Mouse (Mus musculus) MEL (cell line): ENCODE data around the gene Slc22a1. TPM values are rescaled to one million over a fixed set of nuclear protein-coding genes. Genes with fewer than 3 reads are reported as not detected.

Experiments used
- DNase-seq: peaks from one replicate; pipeline ENCODE4 v3.0.0; 2011; ENCODE audit warnings: low read depth, low spot score
- H3K27ac ChIP-seq: 2 replicates; pipeline ENCODE4 v1.5.1; 2012; ENCODE audit warnings: low read depth, mild to moderate bottlenecking, control low read depth, low read length, moderate library complexity; ENCODE audit not compliant: control insufficient read depth
- H3K27me3 ChIP-seq, 2 experiments: fragments of 150-350 bp in 1 of 2; sonication (generic) in 1 of 2; 2 replicates each; pipeline ENCODE4 v1.6.1; 2012; ENCODE audit warnings: low read length in 2 of 2, mild to moderate bottlenecking in 2 of 2, improper control_type of control experiment in 1 of 2, moderate library complexity in 1 of 2; ENCODE audit not compliant: insufficient read depth in 2 of 2, control insufficient read depth in 1 of 2
- H3K36me3 ChIP-seq, 2 experiments: 2 replicates each; pipeline ENCODE4 v1.6.1; 2012 to 2014; ENCODE audit warnings: low read length in 2 of 2, improper control_type of control experiment in 1 of 2, inconsistent platforms in 1 of 2, mild to moderate bottlenecking in 1 of 2; ENCODE audit not compliant: insufficient read depth in 2 of 2, control insufficient read depth in 1 of 2
- H3K4me1 ChIP-seq, 2 experiments: fragments of 150-350 bp in 1 of 2; sonication (generic) in 1 of 2; 2 replicates each; pipeline ENCODE4 v1.6.1; 2012; ENCODE audit warnings: low read length in 2 of 2, improper control_type of control experiment in 1 of 2, mild to moderate bottlenecking in 1 of 2; ENCODE audit not compliant: insufficient read depth in 2 of 2, control insufficient read depth in 1 of 2
- H3K4me3 ChIP-seq, 2 experiments: fragments of 150-350 bp in 1 of 2; sonication (generic) in 1 of 2; 2 replicates each; pipeline ENCODE4 v1.5.1; 2012; ENCODE audit warnings: low read depth in 2 of 2, low read length in 2 of 2, mild to moderate bottlenecking in 2 of 2, moderate library complexity in 2 of 2, control low read depth in 1 of 2, improper control_type of control experiment in 1 of 2; ENCODE audit not compliant: control insufficient read depth in 1 of 2, insufficient read depth in 1 of 2
- H3K79me2 ChIP-seq: 2 replicates; pipeline ENCODE4 v1.6.1; 2012; ENCODE audit warnings: mild to moderate bottlenecking, low read length, moderate library complexity; ENCODE audit not compliant: control insufficient read depth, poor library complexity, insufficient read depth
- H3K9ac ChIP-seq: 2 replicates; pipeline ENCODE4 v1.6.1; 2012; ENCODE audit warnings: low read depth, mild to moderate bottlenecking, control low read depth, low read length, moderate library complexity; ENCODE audit not compliant: control insufficient read depth, poor library complexity, severe bottlenecking
- H3K9me3 ChIP-seq: fragments of 150-350 bp; sonication (generic); replicated peaks from 2 replicates; pipeline ENCODE4 v1.6.1; 2012; ENCODE audit warnings: mild to moderate bottlenecking, low read length, improper control_type of control experiment, moderate library complexity; ENCODE audit not compliant: insufficient read depth
- BHLHE40 ChIP-seq: IDR thresholded peaks from 2 replicates; pipeline ENCODE4 v1.6.1; 2012; ENCODE audit warnings: low read depth, mild to moderate bottlenecking, inconsistent platforms, low read length, improper control_type of control experiment, borderline replicate concordance
- ETS1 ChIP-seq: IDR thresholded peaks from 2 replicates; pipeline ENCODE4 v1.6.1; 2012; ENCODE audit warnings: low read depth, mild to moderate bottlenecking, inconsistent platforms, low read length, improper control_type of control experiment, moderate library complexity
- MEF2A ChIP-seq: IDR thresholded peaks from 2 replicates; pipeline ENCODE4 v1.6.1; 2014; ENCODE audit warnings: low read depth, mild to moderate bottlenecking, inconsistent platforms, low read length, improper control_type of control experiment; ENCODE audit not compliant: poor library complexity, insufficient replicate concordance, severe bottlenecking; ENCODE audit errors: extremely low read depth
- NELFE ChIP-seq: IDR thresholded peaks from 2 replicates; pipeline ENCODE4 v1.6.1; 2011; ENCODE audit warnings: low read depth, low read length, improper control_type of control experiment
- NRF1 ChIP-seq: IDR thresholded peaks from 2 replicates; pipeline ENCODE4 v1.6.1; 2014; ENCODE audit warnings: low read depth, mild to moderate bottlenecking, inconsistent platforms, low read length, improper control_type of control experiment, moderate library complexity; ENCODE audit not compliant: poor library complexity, insufficient read depth, severe bottlenecking
- POLR2A ChIP-seq, 2 experiments: IDR thresholded peaks; 2 replicates each; pipeline ENCODE4 v1.6.1; 2011 to 2012; ENCODE audit warnings: low read length in 2 of 2, mild to moderate bottlenecking in 2 of 2, control low read depth in 1 of 2, improper control_type of control experiment in 1 of 2, low read depth in 1 of 2, moderate library complexity in 1 of 2; ENCODE audit not compliant: control insufficient read depth in 1 of 2, insufficient read depth in 1 of 2, poor library complexity in 1 of 2
- POLR2AphosphoS5 ChIP-seq: IDR thresholded peaks from 2 replicates; pipeline ENCODE4 v1.6.1; 2012; ENCODE audit warnings: low read depth, borderline replicate concordance, mild to moderate bottlenecking, inconsistent platforms, low read length, moderate library complexity, mixed read lengths
- RAD21 ChIP-seq: IDR thresholded peaks from 2 replicates; pipeline ENCODE4 v1.6.1; 2011; ENCODE audit warnings: mild to moderate bottlenecking, low read depth, low read length, improper control_type of control experiment
- SMC3 ChIP-seq: IDR thresholded peaks from 2 replicates; pipeline ENCODE4 v1.6.1; 2011; ENCODE audit warnings: low read depth, low read length, improper control_type of control experiment
- TAL1 ChIP-seq: IDR thresholded peaks from 2 replicates; pipeline ENCODE4 v1.6.1; 2012; ENCODE audit warnings: mild to moderate bottlenecking, inconsistent platforms, low read length, moderate library complexity, mixed read lengths
- TBP ChIP-seq: IDR thresholded peaks from 2 replicates; pipeline ENCODE4 v1.8.0; 2011; ENCODE audit warnings: low read depth, low read length, improper control_type of control experiment
- TCF12 ChIP-seq: IDR thresholded peaks from 2 replicates; pipeline ENCODE4 v1.6.1; 2014; ENCODE audit warnings: low read depth, mild to moderate bottlenecking, inconsistent platforms, low read length, improper control_type of control experiment, moderate library complexity
- USF1 ChIP-seq: IDR thresholded peaks from 2 replicates; pipeline ENCODE4 v1.6.1; 2014; ENCODE audit warnings: low read depth, mild to moderate bottlenecking, inconsistent platforms, low read length, improper control_type of control experiment, moderate library complexity
- ZC3H11A ChIP-seq: IDR thresholded peaks from 2 replicates; pipeline ENCODE4 v1.6.1; 2012; ENCODE audit warnings: low read depth, mild to moderate bottlenecking, inconsistent platforms, low read length, improper control_type of control experiment
- ZKSCAN1 ChIP-seq: IDR thresholded peaks from 2 replicates; pipeline ENCODE4 v1.6.1; 2012; ENCODE audit warnings: low read depth, mild to moderate bottlenecking, inconsistent platforms, low read length, improper control_type of control experiment, moderate library complexity
- polyA plus RNA-seq, 2 experiments: library from polyadenylated mRNA; stranded (reverse) in 1 of 2; unstranded in 1 of 2; fragments of >175 nt in 1 of 2; fragments of >200 nt in 1 of 2; gene quantifications; 2 replicates each; pipeline versions ENCODE4 v1.2.1 to v1.2.4; 2012; ENCODE audit warnings: low replicate concordance in 2 of 2, low read depth in 1 of 2; ENCODE audit not compliant: insufficient read length in 2 of 2, insufficient read depth in 1 of 2, missing spikeins in 1 of 2
- total RNA-seq: library from RNA; depleted of rRNA; stranded (reverse); fragments of 300-350 nt; gene quantifications from 2 replicates; pipeline ENCODE4 v1.2.3, GENCODE M21; 2012

Gene Slc22a1
- total and polyA plus RNA-seq, 3 experiments: not detected

- H3K36me3 ChIP-seq: no peaks in the 10 kb centered on the region
- TF ChIP-seq USF1 (no peak), ZC3H11A (0 out of 2 replicates have a peak, but pooled peaks have one; percentile 6), RAD21 (peak; percentile 6; the same call in 1 of the 2 replicates), SMC3 (peak; percentile 30; the same call in 1 of the 2 replicates)
- TF ChIP-seq, all 39 proteins: peak for 3
- H3K4me1 ChIP-seq: no peaks in the 10 kb centered on the region
- no peaks in the 10 kb centered on the region for H3K9me3 ChIP-seq
- no peak overlapping the region for H3K27ac ChIP-seq
- H3K4me3 ChIP-seq: no peak overlapping the region
- no peaks in the 10 kb centered on the region for H3K27me3 ChIP-seq
- no peak overlapping the region for H3K9ac ChIP-seq
- no peaks in the 10 kb centered on the region for H3K79me2 ChIP-seq
- no peak for DNase-seq
Measured at GRCm38 (mm10) chr17:12714080-12714561, 38.5 kb upstream of the Slc22a1 start.

- TF ChIP-seq TAL1: no peak
- no peak for TF ChIP-seq POLR2AphosphoS5
- TF ChIP-seq NRF1: no peak
- no peak for TF ChIP-seq MEF2A
- TF ChIP-seq ZKSCAN1: no peak
- TF ChIP-seq TCF12: no peak
- TF ChIP-seq NELFE: no peak
- no peak for TF ChIP-seq POLR2A (IDR thresholded peaks at IDR 0.05; ENCODE audit: control insufficient read depth in 1 of 2, insufficient read depth in 1 of 2, low read depth in 1 of 2, low read length in 2 of 2, poor library complexity in 1 of 2)
- TF ChIP-seq ETS1: no peak
- TF ChIP-seq TBP: no peak
- TF ChIP-seq BHLHE40: no peak
- TF ChIP-seq USF1: no peak
- Histone ChIP-seq H3K9me3 (no peaks in the 10 kb centered on the region), H3K27ac (no peak overlapping the region), H3K36me3 (no peaks in the 10 kb centered on the region), H3K79me2 (no peaks in the 10 kb centered on the region), H3K4me1 (no peaks in the 10 kb centered on the region), H3K9ac (no peak overlapping the region), H3K27me3 (no peaks in the 10 kb centered on the region), H3K4me3 (no peak overlapping the region)
- no peak for DNase-seq
Measured at GRCm38 (mm10) chr17:12712993-12713392, 37.4 kb upstream of the Slc22a1 start.
